Comparison of ENCODE assay signal across 8 mouse cellular contexts in the genomic region with DNA sequence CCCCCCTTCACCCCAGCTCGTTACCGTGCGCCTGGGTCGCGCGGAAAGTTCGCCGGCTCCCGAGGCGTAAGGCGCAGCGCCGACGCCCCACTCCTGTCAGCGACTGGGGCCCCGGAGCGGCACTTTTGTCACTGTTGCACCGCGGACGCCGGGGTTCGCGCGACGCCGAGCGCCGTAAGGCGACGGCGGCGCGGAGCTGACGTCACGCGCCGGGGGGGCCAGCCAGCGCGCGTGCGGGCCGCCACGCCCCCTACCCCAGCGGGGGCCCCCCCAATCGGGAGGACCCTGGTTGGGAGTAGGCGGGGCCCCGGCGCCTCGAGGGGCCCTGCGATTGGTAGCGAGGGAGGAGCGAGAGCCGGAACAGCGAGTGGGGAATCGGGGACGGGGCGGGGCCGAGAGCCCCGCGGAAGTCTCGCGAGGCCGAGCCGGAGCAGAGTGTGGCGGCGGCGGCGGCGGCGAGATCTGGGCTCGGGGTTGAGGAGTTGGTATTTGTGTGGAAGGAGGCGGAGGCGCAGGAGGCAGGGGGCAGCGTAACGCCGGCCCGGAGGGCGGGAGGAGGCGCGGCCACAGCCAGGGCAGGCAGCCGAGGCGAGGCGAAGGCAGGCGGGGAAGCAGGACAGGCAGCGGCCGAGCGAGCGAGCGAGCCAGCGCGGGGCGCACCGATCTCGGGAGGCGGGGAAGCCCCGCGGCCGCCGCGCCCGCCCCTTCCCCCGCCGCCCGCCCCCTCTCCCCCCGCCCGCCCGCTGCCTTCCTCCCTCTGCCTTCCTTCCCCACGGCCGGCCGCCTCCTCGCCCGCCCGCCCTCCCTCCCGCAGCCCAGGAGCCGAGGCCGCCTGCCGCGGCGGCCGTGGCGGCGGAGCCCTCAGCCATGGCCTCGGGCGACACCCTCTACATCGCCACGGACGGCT. TPM values are rescaled to one million over a fixed set of nuclear protein-coding genes. Genes with fewer than 3 reads are reported as not detected.
A peak's percentile ranks its signal among the peaks of the same experiment; 100 is the strongest.
DNase-seq lines count a peak whose midpoint lies in the region; ATAC-seq lines count a peak whose summit lies in the region.

A gene (plus strand): TSS at position 428 of the 907 bp plus-strand sequence.

- peak; percentile 96 for DNase-seq in R1 (ENCODE audit: low read depth, low spot score)
- DNase-seq in cerebellum, postnatal 25 days = peak; percentile 98 to 99
- DNase-seq in frontal cortex, postnatal 25 days (ENCODE audit: low spot score in 2 of 2) = peak; percentile 89 to 97
- DNase-seq in hindbrain, embryonic 14.5 days (ENCODE audit: low spot score) = peak; percentile 98
- DNase-seq in layer of hippocampus, postnatal 36 days = peak; percentile 97 to 98
- peak; percentile 98 for DNase-seq in lung, postnatal 36 days
- DNase-seq in retina, postnatal 1 day = peak; percentile 99
- peak; percentile 95 to 98 for DNase-seq in urinary bladder, adult 18-20 months (ENCODE audit: low spot score in 2 of 2)

- peak within 1 kb of the TSS; percentile 98 for H3K27ac ChIP-seq in hindbrain, embryonic 14.5 days

- no peaks in the 10 kb centered on the region for H3K36me3 ChIP-seq in hindbrain, embryonic 14.5 days (replicated peaks; ENCODE audit: control insufficient read depth, insufficient read depth)

- peak within 1 kb of the TSS; percentile 91 for H3K9ac ChIP-seq in hindbrain, embryonic 14.5 days

- H3K27me3 ChIP-seq in hindbrain, embryonic 14.5 days (ENCODE audit: control insufficient read depth, insufficient read depth, low read length) = no peaks in the 10 kb centered on the region

- peak within 1 kb of the TSS; percentile 94 for H3K4me2 ChIP-seq in hindbrain, embryonic 14.5 days (replicated peaks)

- peak within 1 kb of the TSS; percentile 95 for H3K4me3 ChIP-seq in hindbrain, embryonic 14.5 days (replicated peaks; ENCODE audit: low read length)

- peak; percentile 94 for ATAC-seq in hindbrain, embryonic 14.5 days (ENCODE audit: low FRiP score)

- peaks cover 37% of the 10 kb centered on the region for H3K4me1 ChIP-seq in hindbrain, embryonic 14.5 days (replicated peaks; ENCODE audit: control insufficient read depth, insufficient read depth, low read length)

- WGBS in hindbrain, embryonic 14.5 days = 1% methylated on average over 76 of the region's 127 CpGs

- H3K9me3 ChIP-seq in hindbrain, embryonic 14.5 days (ENCODE audit: control insufficient read depth, low read length) = no peaks in the 10 kb centered on the region

RNA-seq across cellular contexts. Expression of the gene that starts here (rescaled TPM):
- 14.9 and 16.0 TPM in 2 replicates for polyA plus RNA-seq in hindbrain, embryonic 14.5 days (2014; fragmentation: Nextera tagmentation; extraction: Ambion mirVana)
- 10 to 100 TPM; 52.1 to 55.8 TPM for total RNA-seq in layer of hippocampus, postnatal 36 days (2021)

Comparison
In these comparisons a context has a peak if more than half of its experiments do, and no peak if none do; other contexts are left out.
1. Peak in every context shown above with its lines: DNase-seq, ATAC-seq, H3K4me3 ChIP-seq and H3K27ac ChIP-seq.